Mouse (Mus musculus) liver, postnatal 0 days (tissue): ENCODE data around the gene Akap5. TPM values are rescaled to one million over a fixed set of nuclear protein-coding genes. Genes with fewer than 3 reads are reported as not detected.

ENCODE experiments used
- ATAC-seq: fragments of 200-750 bp; cut with Nextera tagmentation; 2 replicates; pipeline ENCODE4 v1.8.0; 2017; ENCODE audit warnings: mild to moderate bottlenecking, moderate library complexity
- DNase-seq: peaks from one replicate; pipeline ENCODE4 v3.0.0-alpha.2; 2016
- H3K27ac ChIP-seq: fragments of 300-500 bp; sonication (generic); 2 replicates; pipeline ENCODE4 v1.5.1; 2014; ENCODE audit warnings: antibody characterized with exemption, moderate library complexity, mild to moderate bottlenecking, low read depth
- H3K27me3 ChIP-seq: fragments of 300-500 bp; sonication (generic); 2 replicates; pipeline ENCODE4 v1.6.1; 2014; ENCODE audit warnings: low read length, control low read depth, mixed read lengths; ENCODE audit not compliant: insufficient read depth
- H3K36me3 ChIP-seq: fragments of 300-500 bp; sonication (generic); replicated peaks from 2 replicates; pipeline ENCODE4 v1.6.1; 2014; ENCODE audit warnings: mild to moderate bottlenecking, control low read depth, low read length, moderate library complexity, mixed read lengths; ENCODE audit not compliant: insufficient read depth
- H3K4me1 ChIP-seq: fragments of 300-500 bp; sonication (generic); 2 replicates; pipeline ENCODE4 v1.6.1; 2014; ENCODE audit warnings: antibody characterized with exemption, mild to moderate bottlenecking, control low read depth; ENCODE audit not compliant: insufficient read depth
- H3K4me2 ChIP-seq: fragments of 300-500 bp; sonication (generic); 2 replicates; pipeline ENCODE4 v1.6.1; 2014; ENCODE audit warnings: low read depth, mild to moderate bottlenecking, low read length, moderate library complexity, mixed read lengths
- H3K4me3 ChIP-seq: fragments of 300-500 bp; sonication (generic); 2 replicates; pipeline ENCODE4 v1.5.1; 2014; ENCODE audit warnings: low read depth, low read length
- H3K9ac ChIP-seq: fragments of 300-500 bp; sonication (generic); replicated peaks from 2 replicates; pipeline ENCODE4 v1.6.1; 2014; ENCODE audit warnings: mild to moderate bottlenecking, moderate library complexity
- H3K9me3 ChIP-seq: fragments of 300-500 bp; sonication (generic); 2 replicates; pipeline ENCODE4 v1.6.1; 2016; ENCODE audit warnings: mild to moderate bottlenecking, control low read depth, low read length, mixed read lengths
- CTCF ChIP-seq: sonication (generic); IDR thresholded peaks from 2 replicates; pipeline ENCODE4 v1.5.1; 2016; ENCODE audit warnings: antibody characterized with exemption, low read depth
- EP300 ChIP-seq: IDR thresholded peaks from 2 replicates; pipeline ENCODE4 v1.6.1; 2016; ENCODE audit warnings: antibody characterized with exemption, low read depth, mild to moderate bottlenecking
- WGBS: fragments of 180-500 bp; shearing (Covaris S2); extraction: QIAGEN DNeasy Blood & Tissue Kit; methylation state at CpG from one replicate; pipeline ENCODE4 v1.1.7; 2014; ENCODE audit not compliant: insufficient replicate concordance; 5-methylcytosine and 5-hydroxymethylcytosine counted together
- polyA plus RNA-seq: library from polyadenylated mRNA; unstranded; fragments of >200 nt; fragmentation: Nextera tagmentation; extraction: Ambion mirVana; gene quantifications from 2 replicates; pipeline ENCODE4 v1.2.1, GENCODE M21; 2015

Akap5 gene
- polyA plus RNA-seq, 1 experiment from 2014 or later, result 0.22 TPM

DNA sequence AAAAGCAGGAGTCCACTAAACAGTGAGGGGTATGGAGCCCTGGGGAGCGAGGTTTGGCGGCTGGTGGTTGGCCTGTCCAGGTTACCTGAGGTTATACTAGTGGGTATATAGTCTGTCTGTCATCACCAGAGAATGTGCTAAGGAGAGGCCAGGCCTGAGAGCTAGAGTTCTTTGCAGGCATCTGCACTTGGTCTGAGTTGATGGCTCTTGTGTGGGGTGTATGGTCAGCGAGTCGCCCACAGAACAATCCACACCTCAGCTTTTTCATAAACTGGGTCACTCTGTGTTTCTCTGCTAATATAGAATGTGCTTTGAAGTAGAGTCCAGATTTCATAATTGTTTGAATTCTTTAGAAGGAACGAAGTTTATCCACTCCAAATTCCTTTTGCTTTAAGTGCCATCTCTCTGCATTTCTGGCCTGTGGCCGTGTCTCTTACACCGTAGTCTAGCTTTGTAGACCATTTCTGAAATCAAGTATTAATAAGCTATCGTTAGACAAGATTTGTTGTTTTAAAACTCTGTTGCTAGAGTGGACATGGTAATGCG lies 25.3 kb upstream of the Akap5 start:
- Histone ChIP-seq H3K36me3 (peaks cover 77% of the 10 kb centered on the region), H3K4me2 (no peak overlapping the region), H3K4me1 (no peaks in the 10 kb centered on the region), H3K9me3 (no peaks in the 10 kb centered on the region), H3K9ac (no peak overlapping the region), H3K27ac (no peak overlapping the region), H3K4me3 (no peak overlapping the region), H3K27me3 (no peaks in the 10 kb centered on the region)
- TF ChIP-seq EP300 (no peak), CTCF (no peak)
- WGBS, result 86% methylated on average over 9 of the region's 9 CpGs
- ATAC-seq (no peak), DNase-seq (no peak)

GRCm38 (mm10) chr12:76300367-76300766 lies 24.3 kb upstream of the Akap5 start:
- Histone ChIP-seq H3K4me3 (no peak overlapping the region), H3K27me3 (no peaks in the 10 kb centered on the region), H3K4me1 (no peaks in the 10 kb centered on the region), H3K9ac (no peak overlapping the region), H3K27ac (no peak overlapping the region), H3K9me3 (no peaks in the 10 kb centered on the region), H3K36me3 (peaks cover 68% of the 10 kb centered on the region), H3K4me2 (no peak overlapping the region)
- DNase-seq, result no peak
- TF ChIP-seq CTCF (no peak), EP300 (no peak)
- WGBS, result 83% methylated on average over 10 of the region's 10 CpGs
- no peak for ATAC-seq

GRCm38 (mm10) chr12:76303474-76303873 lies 21.2 kb upstream of the Akap5 start:
- no peak overlapping the region for H3K4me2 ChIP-seq
- 87% methylated on average over 11 of the region's 11 CpGs for WGBS
- TF ChIP-seq CTCF, result no peak
- TF ChIP-seq EP300, result no peak
- H3K36me3 ChIP-seq, result peaks cover 67% of the 10 kb centered on the region
- no peak for DNase-seq
- H3K27me3 ChIP-seq, result no peaks in the 10 kb centered on the region
- ATAC-seq, result no peak
- H3K27ac ChIP-seq, result no peak overlapping the region
- H3K4me1 ChIP-seq, result no peaks in the 10 kb centered on the region; the same call in 1 of the 2 replicates
- no peak overlapping the region for H3K4me3 ChIP-seq
- H3K9me3 ChIP-seq, result no peaks in the 10 kb centered on the region
- no peak overlapping the region for H3K9ac ChIP-seq

- H3K4me3 ChIP-seq, result no peak overlapping the region
- H3K36me3 ChIP-seq, result peaks cover 63% of the 10 kb centered on the region
- no peak overlapping the region for H3K4me2 ChIP-seq
- TF ChIP-seq CTCF, result no peak
- TF ChIP-seq EP300, result no peak
- H3K9ac ChIP-seq, result no peak overlapping the region
- H3K27me3 ChIP-seq, result no peaks in the 10 kb centered on the region
- no peaks in the 10 kb centered on the region; the same call in 1 of the 2 replicates for H3K4me1 ChIP-seq
- ATAC-seq, result no peak
- 82% methylated on average over 4 of the region's 4 CpGs for WGBS
- no peaks in the 10 kb centered on the region for H3K9me3 ChIP-seq
- H3K27ac ChIP-seq, result no peak overlapping the region
- no peak for DNase-seq
Observed at GRCm38 (mm10) chr12:76304199-76304598, 20.5 kb upstream of the Akap5 start.

DNA sequence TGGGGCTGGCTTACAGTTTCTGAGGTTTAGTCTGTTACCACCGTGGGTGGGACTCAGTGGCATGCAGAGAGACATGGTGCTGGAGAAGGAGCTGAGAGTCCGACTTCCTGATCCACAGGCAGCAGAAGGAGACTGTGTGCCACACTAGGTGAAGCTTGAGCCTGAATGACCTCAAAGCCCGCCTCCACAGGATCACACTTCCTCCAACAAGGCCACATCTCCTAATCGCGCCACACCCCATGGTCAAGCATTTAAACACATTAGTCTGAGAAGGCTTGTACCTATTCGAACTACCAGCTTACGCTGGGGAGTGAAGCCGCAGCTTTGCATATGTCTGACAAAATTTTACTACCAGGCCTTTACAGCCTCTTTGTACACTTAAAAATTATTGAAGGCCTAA lies 19.6 kb upstream of the Akap5 start:
- DNase-seq, result no peak
- Histone ChIP-seq H3K36me3 (peaks cover 60% of the 10 kb centered on the region), H3K4me3 (no peak overlapping the region), H3K27me3 (no peaks in the 10 kb centered on the region), H3K4me2 (no peak overlapping the region), H3K9ac (no peak overlapping the region), H3K9me3 (no peaks in the 10 kb centered on the region), H3K27ac (no peak overlapping the region), H3K4me1 (no peaks in the 10 kb centered on the region; the same call in 1 of the 2 replicates)
- TF ChIP-seq EP300 (no peak), CTCF (no peak)
- WGBS, result 86% methylated on average over 8 of the region's 8 CpGs
- no peak for ATAC-seq

- 81% methylated on average over 9 of the region's 9 CpGs for WGBS
- Histone ChIP-seq H3K9ac (no peak overlapping the region), H3K27ac (no peak overlapping the region), H3K27me3 (no peaks in the 10 kb centered on the region), H3K9me3 (no peaks in the 10 kb centered on the region), H3K4me2 (no peak overlapping the region), H3K4me3 (no peak overlapping the region), H3K36me3 (peaks cover 55% of the 10 kb centered on the region), H3K4me1 (peaks cover 11% of the 10 kb centered on the region)
- DNase-seq (no peak), ATAC-seq (no peak)
- no peak for TF ChIP-seq EP300
- TF ChIP-seq CTCF, result no peak
Observed at GRCm38 (mm10) chr12:76306852-76307561, 17.7 kb upstream of the Akap5 start.
